Mouse (Mus musculus): ENCODE measurements around the gene Itpr2.
"Not testable (repeated sequence)": the region's sequence is repeated elsewhere in the genome, so short reads cannot be mapped to it uniquely, and the experiment has no call there.

Gene Itpr2

DNA sequence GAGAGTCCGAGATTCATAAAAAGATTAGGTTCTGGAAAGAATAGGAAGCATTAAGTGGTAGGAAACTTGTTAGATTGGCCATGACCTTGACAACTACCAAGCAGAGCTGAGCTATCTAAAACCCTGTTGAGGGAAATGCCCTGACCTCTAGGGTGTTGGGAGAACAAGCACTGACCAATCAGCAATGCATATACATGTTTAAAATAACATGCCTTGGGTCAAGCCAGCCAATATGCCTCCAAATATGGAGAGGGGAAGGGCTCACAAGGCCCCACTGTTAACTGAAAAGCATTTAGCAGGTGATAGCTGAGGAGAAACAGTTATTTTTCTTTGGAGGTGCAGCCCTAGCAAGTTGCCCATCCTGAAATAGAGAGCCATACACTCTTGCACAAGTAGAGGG, 25.2 kb downstream of the Itpr2 start:
- in situ Hi-C loops (cut with MboI, MseI): loop anchor here in 1 of 2 experiments (25.0 kb wide), 1 partner anchor 1010 kb away; the partner anchor contains the start of gene Ccdc91

DNA sequence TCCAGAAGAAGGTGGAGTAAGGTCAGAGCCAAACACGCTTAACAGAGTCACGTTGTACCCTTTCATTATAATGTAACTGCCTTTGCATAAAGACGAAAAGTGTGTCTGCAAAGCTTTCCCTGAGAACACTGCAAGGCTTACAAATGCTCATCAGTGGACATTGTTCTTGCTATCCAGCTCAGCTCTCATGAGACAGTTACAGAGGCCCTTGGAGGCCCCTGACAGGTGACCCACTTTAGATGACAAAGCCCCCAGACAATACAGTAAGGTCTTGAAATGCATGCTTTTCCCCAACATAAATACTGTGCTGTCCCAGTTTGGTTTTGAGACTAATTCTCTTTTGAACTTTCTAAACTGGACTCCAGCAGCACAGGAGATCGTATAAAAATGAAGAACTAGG, 27.9 kb downstream of the Itpr2 start:
- in situ Hi-C loops (cut with MboI, MseI): no loop called here

DNA sequence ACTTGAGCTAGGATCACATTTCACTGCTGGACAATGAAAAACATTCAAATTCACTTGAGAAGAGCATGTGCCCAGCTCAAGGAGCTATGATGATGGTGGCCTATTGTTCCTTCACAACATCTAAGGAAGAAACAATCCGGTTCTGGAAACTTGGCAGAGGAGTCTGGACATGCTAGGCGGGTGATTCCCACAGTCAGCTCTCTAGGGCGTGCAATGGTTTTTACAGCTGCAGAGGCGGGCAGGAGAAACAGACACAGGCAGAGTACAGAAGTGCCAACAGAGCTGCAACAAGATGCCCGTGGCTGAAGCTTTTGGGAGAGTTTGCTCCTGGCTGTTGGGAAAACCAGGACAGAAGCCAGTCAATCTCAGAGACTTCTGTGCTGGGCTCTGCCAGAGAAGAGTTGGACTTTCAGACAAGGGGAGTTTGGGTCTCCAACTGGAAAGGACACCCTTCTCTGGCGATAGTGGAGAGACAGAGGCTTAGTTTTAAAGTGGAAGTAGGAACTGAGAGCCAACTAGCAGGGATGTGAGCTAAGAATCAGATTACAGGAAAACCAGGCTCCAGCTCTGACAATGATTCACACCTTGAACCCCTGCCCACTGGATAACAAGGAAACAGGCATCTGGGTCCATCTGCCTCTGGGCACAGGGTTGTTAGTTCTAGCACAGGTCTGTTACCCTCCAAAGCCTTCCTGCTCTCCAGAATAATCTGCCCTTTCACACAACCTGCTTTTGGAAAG, 28.6 kb downstream of the Itpr2 start:
- in situ Hi-C loops (cut with MboI, MseI): no loop called here

DNA sequence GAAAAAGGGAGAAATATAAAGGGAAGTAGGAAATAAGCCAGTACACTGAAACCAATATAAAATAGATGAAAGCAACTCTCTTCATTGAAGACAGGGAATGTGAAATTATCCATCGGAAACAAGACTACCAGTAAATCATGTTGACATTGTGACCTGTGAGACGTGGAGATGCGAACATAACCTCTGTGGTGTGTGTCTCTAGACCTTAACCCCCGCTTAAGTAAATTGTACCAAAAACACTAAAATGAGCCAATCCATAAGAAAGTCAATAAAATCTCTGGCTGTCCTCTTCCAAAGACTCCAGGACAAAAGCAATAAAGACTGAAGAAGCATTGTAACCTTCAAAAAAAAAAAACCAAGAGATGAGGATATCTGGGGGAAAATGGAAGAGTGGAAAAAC, 31.6 kb downstream of the Itpr2 start:
- in situ Hi-C loops (cut with MboI, MseI): no loop called here

DNA sequence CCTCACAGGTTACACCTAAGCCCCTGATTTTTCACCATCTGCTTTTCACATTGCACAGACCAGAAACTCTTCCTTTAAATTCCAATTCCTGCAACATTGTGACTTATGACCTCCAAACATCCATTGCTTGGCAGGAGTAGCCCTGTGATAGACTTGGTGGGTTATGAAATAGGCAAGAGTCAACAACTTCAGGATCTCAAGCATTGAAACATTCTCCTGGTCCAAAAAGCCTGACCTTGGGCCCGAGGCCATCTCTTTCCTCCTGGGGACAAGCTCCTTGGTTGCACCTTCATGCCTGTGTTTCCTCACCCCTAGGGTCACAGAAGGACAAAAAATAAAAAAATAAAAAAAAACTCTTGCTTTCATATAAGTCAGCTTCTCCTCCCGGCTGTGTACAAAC, 32.1 kb downstream of the Itpr2 start:
- in situ Hi-C loops (cut with MboI, MseI): no loop called here

DNA sequence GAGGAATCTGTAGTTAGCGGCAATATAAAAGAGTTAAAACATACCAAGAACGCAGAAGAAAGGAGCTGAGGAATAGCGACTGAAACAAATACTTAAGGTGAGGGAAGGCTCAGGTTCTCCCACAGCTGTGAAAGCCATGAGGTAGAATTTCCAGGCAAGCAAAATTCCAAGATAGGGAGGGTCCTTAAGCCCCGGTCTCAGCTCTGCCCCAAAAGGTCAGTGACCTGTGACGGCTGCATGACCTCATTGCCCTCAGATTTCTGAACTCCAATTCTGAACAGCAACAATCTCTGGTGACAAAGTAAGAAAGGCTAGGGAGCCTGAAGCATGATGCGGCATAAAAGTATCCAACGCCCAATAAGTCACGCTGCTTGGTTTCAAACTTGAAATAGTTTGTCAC, 33.7 kb downstream of the Itpr2 start:
- in situ Hi-C loops (cut with MboI, MseI): no loop called here

DNA sequence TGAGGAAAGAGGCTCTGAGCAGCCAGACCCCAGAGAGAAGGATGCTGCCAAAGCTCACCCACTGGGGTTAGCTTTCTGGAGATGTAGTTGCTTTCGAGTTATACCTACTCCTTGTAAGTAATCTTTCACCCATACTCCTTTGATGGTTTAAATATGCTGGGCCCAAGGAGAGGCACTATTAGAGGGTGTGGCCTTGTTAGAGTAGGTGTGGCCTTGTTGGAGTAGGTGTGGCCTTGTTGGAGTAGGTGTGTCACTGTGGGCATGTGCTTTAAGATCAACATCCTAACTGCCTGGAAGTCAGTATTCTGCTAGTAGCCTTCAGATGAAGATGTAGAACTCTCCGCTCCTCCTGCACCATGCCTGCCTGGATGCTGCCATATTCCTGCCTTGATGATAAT, 37.4 kb downstream of the Itpr2 start:
- in situ Hi-C loops (cut with MboI, MseI): not testable (repeated sequence)

DNA sequence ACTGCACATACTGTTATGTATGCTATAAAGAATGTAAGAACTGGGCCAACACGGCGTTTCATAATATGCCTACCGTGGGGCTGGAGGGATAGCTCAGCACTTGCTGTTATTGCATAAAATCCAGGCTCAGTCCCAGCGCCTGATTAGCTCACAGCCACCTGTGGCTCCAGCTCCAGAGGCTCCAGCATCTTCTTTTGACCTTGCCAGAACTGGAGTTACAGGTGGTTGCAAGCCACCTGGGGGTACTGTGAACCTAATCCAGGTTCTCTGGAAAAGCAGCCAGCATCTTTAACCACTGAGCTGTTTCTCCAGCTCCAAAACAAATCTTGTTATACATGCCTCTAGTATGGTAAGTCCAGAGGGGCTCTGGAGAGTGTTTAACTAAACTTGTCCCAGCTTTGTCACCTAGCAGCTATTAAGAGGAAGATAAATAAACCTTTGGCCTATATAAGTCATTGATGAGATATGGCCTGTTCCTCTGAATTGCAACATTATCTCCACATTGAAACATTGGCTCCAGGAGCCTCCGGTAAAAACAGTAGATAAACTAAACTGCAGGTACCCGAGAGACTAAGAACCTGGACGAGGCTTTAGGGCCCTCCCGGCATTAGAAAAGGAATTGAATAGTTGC, 37.9 kb downstream of the Itpr2 start:
- in situ Hi-C loops (cut with MboI, MseI): no loop called here

DNA sequence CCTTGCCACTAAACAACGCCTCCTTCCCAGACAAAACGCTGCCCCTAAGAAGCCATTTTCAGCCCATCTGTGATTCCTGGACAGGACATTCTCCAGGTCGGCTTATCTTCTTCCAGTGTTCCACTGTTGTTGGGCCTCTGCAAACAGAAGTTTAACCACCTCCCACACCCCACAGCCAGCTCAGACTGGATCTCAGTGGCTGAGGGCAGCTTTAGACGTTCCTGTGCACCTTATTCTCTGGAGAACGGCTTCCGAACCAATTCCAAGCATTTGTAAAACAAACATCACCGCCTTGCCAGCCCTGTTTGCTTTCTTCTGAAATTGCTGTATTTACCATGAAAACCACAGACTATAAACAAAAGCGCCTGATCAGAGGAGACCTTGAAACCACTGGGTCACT, 41.1 kb downstream of the Itpr2 start:
- in situ Hi-C loops (cut with MboI, MseI): no loop called here

DNA sequence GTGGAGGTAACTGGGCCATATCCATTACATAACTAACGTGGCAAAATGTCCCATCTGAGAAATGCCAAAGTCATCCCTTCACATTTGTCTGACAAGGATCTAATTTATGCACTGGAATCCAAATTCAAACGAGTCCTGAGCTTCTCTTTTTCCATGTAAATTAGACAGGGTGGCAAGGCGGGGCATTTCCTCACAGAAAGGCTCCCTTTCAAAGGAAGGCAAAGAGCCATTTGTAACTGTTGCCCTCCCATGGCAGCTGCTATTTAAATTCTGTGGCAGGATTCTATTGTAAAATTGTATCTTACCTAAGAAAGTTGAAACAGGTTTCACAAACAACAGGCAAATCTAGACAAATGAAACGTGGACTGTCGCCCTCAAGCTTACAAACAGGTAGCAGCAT, 43.6 kb downstream of the Itpr2 start:
- in situ Hi-C loops (cut with MboI, MseI): no loop called here

DNA sequence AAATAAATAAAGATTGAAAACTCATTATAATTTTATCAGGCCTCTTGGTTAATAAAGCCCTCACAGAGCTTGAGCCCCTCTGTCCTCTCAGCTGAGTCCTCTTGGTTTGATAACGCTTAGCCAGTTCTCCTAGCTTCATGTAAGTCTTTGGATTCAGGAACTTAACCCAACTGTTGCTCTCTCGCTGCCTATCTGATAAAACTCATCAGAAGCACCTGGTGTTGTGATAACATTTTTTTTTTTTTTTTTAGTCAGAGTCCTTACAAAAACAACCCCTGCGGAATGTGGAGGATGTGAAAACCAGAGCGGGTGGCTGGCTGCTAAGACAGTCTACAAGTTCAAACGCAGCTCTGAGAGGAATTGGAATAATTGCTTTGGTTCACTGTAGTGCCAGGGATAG, 45.3 kb downstream of the Itpr2 start:
- in situ Hi-C loops (cut with MboI, MseI): no loop called here

DNA sequence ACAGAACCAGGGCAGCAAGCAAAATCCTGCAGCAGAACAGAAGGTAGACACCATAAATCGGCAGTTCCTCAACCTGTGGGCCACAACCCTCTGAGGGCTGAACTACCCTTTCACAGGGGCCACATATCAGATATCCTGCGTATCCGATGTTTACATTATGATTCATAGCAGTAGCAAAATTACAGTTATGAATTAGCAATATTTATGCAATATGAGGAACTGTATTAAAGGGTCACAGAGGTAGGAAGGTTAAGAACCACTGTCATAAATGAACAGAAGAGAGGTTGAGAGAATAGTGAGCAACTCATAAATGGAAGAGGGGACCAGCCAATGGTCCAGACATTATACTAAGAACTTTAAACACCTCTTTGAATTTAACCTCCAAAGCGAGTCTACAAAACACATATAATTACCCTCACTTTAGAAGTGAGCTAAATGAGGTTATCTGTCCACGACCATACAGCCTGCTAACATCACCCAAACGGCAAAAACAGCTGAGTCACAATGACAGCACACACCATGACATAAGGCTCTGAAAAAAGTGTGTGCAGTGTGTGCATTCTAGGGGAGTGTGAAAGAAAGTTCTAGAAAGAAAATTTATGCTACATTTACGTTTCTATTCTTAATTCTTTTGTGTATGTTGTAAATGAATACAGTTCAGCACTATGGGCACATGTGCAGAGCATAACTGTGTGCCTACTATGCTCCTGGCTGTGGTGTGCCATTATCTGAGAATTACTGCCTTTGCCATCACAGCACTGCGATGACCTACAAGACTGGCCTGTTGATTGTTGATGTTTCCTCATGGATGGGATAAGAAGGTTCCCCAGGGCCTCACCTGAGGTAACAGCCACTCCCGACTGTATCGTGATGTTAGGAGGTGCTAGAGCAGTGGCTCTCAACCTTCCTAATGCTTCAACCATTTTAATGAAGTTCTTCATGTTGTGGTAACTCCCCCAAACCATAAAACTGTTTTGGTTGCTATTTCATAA, 47.2 kb downstream of the Itpr2 start:
- in situ Hi-C loops (cut with MboI, MseI): no loop called here

DNA sequence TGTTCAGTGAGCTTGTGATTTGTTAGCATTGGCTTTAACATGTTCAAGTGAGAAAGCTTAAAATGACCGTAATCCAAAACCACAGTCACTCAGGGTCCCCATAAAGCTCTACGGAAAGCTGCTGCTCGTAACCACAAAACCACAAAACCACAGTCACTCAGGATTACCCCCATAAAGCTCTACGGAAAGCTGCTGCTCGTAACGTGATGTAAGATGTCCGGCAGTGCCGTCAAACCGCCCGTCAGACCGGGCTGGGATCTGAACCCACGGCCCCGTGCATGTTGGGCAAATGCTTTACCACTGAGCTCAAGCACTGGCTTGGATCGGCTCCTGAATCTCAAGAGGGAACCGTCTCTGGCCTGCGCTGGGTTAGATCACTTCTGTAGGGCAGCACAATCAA, 49.5 kb downstream of the Itpr2 start:
- in situ Hi-C loops (cut with MboI, MseI): no loop called here

DNA sequence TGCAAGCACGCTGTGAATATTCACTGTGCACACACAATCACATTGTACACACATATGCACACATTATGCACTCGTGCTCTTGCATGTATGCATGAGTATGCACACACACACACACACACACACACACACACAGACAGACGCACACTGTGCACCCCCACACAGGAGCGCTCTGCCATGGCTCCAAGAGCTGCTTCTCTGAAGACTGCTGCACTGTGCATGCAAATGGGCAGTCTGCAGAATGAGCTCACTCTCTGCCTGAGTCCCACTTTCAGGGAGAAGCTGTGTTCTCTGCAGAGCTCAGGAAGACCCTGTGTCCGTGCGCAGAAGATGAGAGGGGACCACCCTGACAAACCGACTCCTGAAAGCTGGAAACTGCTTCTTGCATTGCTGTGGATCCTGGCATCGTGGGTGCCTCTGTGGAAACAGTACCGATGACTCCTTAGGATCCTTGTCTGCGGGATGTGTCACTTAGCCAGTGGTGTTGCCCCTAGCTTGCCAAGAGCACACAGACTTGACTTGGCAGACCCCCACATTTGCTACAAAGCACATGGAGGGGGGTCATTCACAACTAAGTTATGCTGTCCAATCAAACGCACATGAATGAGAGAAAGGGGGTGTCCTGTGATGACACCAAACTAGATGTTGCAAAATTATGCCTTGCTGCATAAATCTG, 55.9 kb downstream of the Itpr2 start:
- in situ Hi-C loops (cut with MboI, MseI): no loop called here

DNA sequence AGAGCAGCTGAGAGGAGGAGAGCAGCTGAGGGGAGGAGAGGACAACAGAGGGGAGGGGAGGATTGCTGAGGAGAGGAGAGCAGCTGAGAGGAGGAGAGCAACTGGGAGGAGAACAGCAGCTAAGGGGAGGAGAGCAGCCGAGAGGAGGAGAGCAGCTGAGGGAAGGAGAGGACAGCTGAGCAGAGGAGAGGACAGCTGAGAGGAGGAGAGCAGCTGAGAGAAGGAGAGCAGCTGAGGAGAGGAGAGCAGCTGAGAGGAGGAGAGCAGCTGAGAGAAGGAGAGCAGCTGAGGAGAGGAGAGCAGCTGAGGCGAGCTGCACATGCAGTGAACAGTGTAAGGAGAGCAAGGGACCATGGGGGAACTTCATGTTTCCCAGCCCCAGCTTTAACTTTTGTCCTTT, 62.2 kb downstream of the Itpr2 start:
- in situ Hi-C loops (cut with MboI, MseI): no loop called here

DNA sequence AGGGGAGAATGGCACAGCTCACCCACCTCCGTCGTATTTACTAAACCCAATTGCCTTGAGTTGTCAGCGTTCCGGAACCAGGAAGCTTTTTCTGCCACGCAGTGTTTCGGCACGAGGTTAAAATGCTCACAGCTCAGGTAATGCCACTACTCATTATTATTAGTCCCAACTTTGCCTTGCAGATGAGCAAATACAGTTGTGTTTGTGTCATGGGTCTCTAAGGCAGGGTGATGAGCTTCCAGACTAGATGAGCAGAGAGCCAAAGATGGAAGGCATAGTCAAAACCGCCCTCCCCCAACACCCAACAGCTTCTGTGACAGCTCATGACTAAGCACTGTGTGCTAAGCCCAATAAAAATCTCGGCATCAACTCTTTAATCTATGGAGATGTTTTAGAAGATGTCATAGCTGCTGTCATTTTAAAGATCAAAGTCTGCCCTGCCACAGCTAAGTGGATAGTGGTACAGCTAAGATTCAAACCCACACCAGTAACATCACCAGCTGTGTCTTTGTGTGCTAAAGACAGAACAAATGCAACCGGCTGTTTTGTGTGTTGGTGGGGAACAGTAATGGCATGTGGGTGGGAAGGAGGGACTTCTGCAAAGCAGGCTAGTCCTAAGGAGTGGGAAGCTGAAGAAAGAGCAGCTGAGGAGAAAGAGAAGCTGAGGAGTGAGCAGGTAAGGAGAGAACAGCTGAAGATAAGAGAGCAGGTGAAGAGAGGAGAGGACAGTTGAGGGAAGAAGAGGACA, 62.8 kb downstream of the Itpr2 start:
- in situ Hi-C loops (cut with MboI, MseI): no loop called here

DNA sequence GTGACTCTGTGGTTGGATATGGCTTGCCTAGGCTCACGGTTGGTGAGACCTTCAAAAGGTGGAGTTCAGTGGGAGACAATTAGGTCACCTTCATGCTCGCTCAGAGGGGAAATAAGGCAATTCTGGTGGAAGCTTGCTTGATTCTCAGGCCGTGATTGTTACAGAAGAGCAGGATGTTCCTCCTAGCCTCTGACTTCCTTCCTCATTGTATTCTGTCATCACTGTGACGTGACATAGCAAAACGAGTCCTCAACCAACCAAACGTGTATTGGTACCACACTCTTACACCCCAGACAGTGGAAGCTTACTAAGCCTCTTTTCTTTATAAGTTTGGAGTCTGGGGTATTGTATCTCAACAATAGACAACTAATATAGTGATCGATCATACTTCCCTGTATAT, 64.0 kb downstream of the Itpr2 start:
- in situ Hi-C loops (cut with MboI, MseI): no loop called here

DNA sequence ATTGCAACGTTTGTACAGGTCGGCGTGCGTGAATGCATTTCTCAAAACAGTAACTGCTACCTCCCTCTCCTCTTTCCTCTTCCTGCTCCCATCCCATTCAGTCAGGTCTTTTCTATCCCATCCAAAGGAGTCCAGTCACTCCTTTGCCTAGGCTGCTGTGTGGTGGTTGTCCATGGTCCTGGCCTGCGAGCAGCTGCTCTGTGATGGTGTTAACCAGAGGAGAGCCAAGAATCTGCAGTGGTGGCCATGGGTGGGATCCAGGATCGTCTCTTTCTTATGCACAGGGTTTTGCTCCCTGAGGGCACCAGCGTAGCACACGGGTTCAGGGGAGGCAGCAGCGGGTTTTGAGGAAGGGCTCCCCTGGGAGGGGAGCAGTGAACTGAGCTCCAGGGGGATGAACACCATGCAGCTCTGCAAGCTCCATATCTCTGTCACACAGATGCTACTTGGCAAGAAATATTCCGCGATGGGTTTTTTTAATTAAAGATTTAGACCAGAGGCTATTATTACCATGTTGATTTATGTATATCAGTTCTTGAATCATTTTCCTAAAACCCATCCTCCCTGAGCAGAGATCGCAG, 65.0 kb downstream of the Itpr2 start:
- in situ Hi-C loops (cut with MboI, MseI): no loop called here

DNA sequence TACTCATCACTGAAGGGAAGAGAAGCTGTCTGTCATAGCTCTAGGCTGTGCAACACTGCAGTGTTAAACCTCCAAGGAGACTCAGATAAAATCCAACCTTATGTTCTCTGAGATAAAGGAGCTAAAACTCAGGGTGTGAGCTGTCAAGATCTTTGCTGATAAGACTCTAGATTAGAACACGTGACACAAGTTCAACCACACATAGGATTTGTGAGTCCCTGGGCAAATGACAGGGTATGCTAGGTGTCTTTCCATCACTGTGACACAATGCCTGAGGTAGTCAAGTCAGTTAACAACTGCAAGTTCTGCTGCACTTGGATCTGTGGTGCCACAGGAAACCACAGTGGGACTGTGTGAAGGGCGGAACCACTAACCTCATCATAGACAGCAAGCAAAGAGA, 67.8 kb downstream of the Itpr2 start:
- in situ Hi-C loops (cut with MboI, MseI): no loop called here

DNA sequence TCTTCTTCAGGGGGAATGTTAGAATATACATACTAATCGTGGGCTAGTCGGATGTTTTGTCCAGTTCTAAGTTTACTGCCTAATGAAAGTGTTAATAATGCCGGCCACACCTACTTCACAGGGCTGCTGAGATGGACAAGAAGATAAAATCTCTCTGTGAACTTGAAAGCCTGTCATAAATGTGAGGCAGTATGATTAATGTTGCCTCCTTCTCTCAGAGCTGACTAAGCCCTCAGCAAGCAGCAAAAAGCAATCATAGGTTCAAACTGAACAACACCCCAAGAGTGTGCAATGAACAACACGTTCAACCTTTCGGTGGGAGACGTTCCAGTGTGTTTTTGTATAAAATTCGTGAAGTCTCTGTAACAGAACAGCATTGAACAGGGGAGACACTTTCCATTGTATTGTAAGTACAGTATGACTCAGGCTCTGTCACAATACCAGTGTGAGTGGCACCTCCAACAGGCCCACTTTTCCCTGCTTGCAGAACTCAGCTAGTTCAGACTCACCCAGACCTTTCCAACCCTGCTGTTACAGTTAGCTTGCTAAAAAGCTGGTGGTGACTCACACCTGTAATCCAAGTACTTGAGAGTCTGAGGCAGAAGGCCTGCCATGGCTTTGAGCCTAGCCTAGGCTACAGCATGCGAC, 69.7 kb downstream of the Itpr2 start:
- in situ Hi-C loops (cut with MboI, MseI): no loop called here
